Mouse (Mus musculus) heart, postnatal 10 days (tissue): ENCODE measurements around the gene Fndc3b. TPM values are rescaled to one million over a fixed set of nuclear protein-coding genes. Genes with fewer than 3 reads are reported as not detected.
"Not testable (repeated sequence)": the region's sequence is repeated elsewhere in the genome, so short reads cannot be mapped to it uniquely, and the experiment has no call there.

Experiments used
- DNase-seq, 2 experiments: peaks; one replicate each; pipeline ENCODE4 v3.0.0; 2021
- intact Hi-C: fragments of 180-260 bp; cut with DNase I; formaldehyde crosslinking; loops from one replicate; pipeline ENCODE4 v1.15.1; 2025
- total RNA-seq, 2 experiments: library from RNA; stranded (reverse); gene quantifications; 2 replicates each; pipeline ENCODE4 v1.2.3; 2021

Gene Fndc3b
- total RNA-seq, 2 experiments from 2014 or later: 77.3 to 95.8 TPM

GRCm38 (mm10) chr3:27481738-27482137 lies 229.4 kb downstream of the Fndc3b start:
- no peak for DNase-seq
- intact Hi-C loops: no loop called here

DNA sequence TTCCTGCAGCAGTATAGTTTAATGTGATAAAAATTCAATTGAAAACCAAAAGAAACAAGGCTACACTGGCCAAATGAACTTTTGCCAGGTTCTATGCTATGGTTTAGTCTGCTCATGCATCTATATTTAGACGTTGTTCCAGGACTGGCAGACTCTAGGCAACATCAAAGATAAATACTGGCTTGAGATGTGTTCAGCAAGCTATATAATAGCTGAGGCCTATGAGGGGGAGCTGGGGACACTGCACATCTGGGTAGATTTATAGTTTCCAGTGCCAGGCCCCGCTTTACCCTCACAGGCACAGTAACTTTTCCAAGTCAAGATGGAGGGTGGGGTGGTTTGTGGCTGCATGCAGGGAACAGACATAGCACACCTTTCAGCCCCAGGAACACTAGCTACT lies 231.7 kb downstream of the Fndc3b start:
- intact Hi-C loops: no loop called here
- no peak for DNase-seq

DNA sequence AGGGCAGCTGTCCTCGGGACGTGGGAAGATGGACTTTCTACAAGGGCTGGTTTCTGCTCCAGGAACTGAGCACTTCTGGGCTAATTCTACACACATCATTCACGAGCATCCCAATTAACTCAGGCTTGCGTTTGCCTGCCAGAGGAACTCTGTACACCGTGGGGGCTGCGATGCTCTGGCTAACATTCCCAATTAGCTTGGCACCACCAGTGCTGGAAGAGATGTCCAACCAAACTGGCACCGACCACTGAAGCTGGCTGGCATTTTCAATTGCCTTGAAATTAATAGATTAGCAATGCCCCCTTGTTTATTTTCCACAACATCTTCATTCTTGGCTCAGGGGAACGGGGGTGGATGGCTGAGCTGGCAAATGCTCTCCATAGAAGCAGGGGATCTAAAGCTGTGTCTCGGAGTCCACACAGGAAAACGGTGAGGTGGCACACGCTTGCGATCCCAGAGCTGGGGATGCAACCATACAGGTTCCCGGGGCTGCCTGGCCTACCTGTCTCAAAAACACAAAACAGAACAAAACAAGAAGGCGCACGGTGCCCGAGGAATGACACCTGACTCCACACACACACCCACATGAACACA lies 232.4 kb downstream of the Fndc3b start:
- DNase-seq: no peak
- intact Hi-C loops: no loop called here

GRCm38 (mm10) chr3:27477749-27478148 lies 233.4 kb downstream of the Fndc3b start:
- DNase-seq, intact Hi-C loops: not testable (repeated sequence)

- intact Hi-C loops: no loop called here
- no peak for DNase-seq
Observed at GRCm38 (mm10) chr3:27475899-27476298, 235.2 kb downstream of the Fndc3b start.

DNA sequence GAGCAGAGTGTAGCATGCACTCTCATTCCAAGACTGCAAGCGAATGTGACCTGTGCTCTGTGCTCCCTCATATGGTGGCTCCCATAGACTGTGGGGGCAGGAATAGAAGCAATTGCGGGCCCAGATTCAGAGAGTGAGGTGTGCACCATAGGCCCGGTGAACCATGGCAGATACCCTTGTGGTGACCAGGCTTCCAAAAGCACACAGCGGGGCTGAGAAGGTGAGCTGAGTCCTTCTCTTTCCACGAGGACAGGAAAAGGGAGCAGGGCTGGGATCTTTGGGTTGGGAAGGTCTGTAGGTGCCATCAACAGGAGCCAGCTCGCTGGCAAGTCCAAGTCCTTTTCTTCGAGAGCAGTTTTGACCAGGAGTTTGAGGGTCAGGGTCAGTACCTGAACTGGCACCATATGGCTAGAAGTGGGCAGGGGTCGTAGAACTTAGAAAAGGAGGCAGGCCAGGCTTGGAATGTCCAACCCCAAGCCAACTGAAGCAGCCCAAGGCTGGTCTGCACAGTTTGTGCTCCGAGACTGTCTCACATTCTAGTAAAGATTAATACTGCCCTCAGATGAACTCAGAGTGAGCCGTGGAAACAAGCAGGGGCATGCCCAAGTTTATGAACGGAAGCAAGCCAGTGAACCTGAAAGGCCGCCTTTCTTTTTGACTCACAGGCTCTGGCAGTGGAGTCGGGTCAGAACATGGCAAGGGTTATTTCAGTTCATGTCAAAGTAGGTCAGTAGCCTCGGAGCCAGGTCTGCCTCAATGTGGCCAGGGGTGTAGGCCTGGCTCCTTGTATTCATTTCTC lies 237.1 kb downstream of the Fndc3b start:
- intact Hi-C loops: no loop called here
- DNase-seq: peak; percentile 67 to 74

DNA sequence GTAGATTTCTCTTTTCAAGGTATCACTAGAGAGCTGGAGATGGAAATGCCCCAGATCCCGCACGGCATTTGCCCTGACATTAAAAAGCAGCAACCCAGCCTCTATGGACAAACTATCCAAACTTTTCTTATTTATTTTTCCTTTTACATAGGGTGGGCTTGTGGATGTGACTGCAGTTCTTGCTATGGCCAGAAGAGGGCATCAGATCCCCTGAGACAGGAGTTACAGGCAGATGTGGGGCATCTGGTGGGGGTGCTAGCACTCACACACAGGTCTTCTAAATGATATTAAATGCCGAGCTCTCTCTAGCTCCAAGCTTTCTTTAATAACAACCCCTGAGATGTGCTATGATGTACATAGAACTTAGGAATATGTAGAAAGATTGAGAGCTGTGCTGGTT lies 238.3 kb downstream of the Fndc3b start:
- intact Hi-C loops: no loop called here

GRCm38 (mm10) chr3:27470781-27471180 lies 240.3 kb downstream of the Fndc3b start:
- intact Hi-C loops: no loop called here
- peak; percentile 46 to 63 for DNase-seq

More for the DNA sequence above, 238.3 kb downstream of the Fndc3b start:
- no peak for DNase-seq

DNA sequence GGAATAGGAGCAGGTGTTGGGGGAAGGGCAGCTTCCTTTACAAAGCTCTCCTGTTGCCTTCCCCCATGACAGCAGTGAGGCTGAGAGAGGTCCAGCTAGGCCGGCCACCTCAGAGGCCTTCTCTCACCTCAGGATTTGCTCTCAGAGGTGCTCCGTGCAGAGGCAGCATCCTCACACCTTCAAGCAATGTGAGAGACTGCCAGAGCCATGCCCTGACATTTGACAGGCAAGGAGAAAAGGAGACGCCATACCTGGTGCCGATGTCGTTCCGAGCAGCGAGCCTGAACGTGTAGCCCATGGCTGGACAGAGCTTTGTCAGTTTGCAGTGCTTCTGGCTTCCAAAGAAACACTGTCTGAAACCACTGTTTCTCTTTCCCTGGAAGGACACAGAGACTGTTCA lies 241.1 kb downstream of the Fndc3b start:
- intact Hi-C loops: loop anchor here (5.0 kb wide), 4 partner anchors 218 to 392 kb away; partner anchors contain the start of gene Nceh1
- DNase-seq: no peak

GRCm38 (mm10) chr3:27467505-27468020 lies 243.5 kb downstream of the Fndc3b start:
- peak; percentile 53 to 70 for DNase-seq
- intact Hi-C loops: loop anchor here (5.0 kb wide), 4 partner anchors 215 to 395 kb away; partner anchors contain the start of gene Nceh1

GRCm38 (mm10) chr3:27466297-27466901 lies 244.7 kb downstream of the Fndc3b start:
- intact Hi-C loops: loop anchor here (5.0 kb wide), 4 partner anchors 214 to 396 kb away; partner anchors contain the start of gene Nceh1

GRCm38 (mm10) chr3:27463373-27463772 lies 247.7 kb downstream of the Fndc3b start:
- intact Hi-C loops: loop anchor here (5.0 kb wide), 1 partner anchor 121 kb away; no protein-coding TSS in a partner anchor
- DNase-seq: no peak

More at GRCm38 (mm10) chr3:27466297-27466901, 244.7 kb downstream of the Fndc3b start:
- peak; percentile 83 for DNase-seq

GRCm38 (mm10) chr3:27462934-27463333 lies 248.2 kb downstream of the Fndc3b start:
- peak in 1 of 2 experiments; percentile 52 for DNase-seq
- intact Hi-C loops: loop anchor here (5.0 kb wide), 1 partner anchor 121 kb away; no protein-coding TSS in a partner anchor

DNA sequence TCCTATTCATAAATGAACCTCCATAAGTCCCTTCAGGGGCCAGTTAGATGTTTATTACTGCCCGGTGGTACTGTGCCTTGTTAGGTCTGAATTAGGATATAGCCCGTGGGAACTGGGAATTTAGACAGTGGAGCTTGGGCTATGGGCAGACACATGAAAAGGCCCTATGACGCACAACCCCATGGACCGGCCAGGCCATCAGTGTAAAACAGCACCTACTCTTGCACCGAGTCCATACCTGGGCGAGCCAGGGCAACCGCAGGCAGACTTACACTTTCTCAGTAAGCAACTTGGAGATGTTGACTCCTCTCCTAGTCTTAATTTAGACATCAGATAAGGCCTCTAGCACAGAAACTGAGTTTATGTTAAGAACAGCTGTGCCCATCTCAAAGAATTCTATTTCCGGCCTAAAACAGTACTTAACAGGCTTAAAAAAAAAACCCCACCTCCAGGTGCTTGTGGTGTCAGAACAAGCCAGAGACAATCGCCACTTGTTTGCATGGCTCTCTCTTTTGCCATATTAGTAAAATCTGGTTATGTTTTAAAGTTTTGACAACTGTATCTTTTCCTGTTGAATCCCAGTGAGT lies 248.7 kb downstream of the Fndc3b start:
- intact Hi-C loops: loop anchor here (5.0 kb wide), 1 partner anchor 120 kb away; no protein-coding TSS in a partner anchor
- no peak for DNase-seq

GRCm38 (mm10) chr3:27461861-27462260 lies 249.2 kb downstream of the Fndc3b start:
- intact Hi-C loops: loop anchor here (2.0 to 5.0 kb wide), 2 partner anchors 120 to 645 kb away; no protein-coding TSS in a partner anchor
- DNase-seq: no peak

DNA sequence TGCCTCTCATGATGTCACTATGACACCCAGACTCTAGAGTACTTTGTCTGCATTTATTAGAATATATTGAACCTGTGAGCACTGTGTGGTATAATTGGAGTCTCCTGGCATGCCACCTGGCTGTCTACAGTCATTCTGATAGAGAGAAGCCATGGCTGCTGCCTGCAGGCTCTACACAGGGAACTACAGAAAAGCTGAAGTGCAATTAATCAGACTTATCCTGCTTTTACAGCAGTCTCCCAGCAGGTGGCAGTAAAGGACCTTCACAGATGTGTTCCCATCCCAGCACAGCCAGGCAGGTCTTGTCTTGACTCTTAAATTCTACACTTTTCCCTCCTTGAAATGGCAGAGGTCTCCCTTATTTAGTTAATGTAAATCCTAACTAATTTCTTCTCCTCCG lies 250.1 kb downstream of the Fndc3b start:
- DNase-seq: peak; percentile 85 to 91

GRCm38 (mm10) chr3:27458416-27458815 lies 252.7 kb downstream of the Fndc3b start:
- intact Hi-C loops: no loop called here
- no peak for DNase-seq

More for the DNA sequence above, 250.1 kb downstream of the Fndc3b start:
- intact Hi-C loops: loop anchor here (2.0 to 5.0 kb wide), 2 partner anchors 119 to 646 kb away; no protein-coding TSS in a partner anchor

DNA sequence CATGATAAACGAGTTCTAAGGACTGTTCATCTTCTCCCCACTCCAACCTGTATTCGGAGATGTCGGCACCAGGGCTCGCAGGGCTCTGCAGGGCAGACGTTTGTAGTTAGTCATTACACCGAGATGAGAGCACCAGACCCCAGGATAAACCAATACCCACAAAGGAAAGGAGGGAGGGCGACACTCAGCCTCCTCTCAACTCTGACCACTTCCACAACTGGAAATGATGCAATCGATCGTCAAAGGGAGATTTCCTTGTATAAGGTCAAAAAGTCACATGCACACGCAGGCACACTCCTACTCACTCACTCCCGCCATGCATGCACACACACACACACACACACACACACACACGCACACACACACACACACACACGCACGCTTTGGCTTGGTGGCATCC lies 254.6 kb downstream of the Fndc3b start:
- intact Hi-C loops: no loop called here
- DNase-seq: no peak

GRCm38 (mm10) chr3:27454402-27455195 lies 256.5 kb downstream of the Fndc3b start:
- intact Hi-C loops: no loop called here

More at GRCm38 (mm10) chr3:27454402-27455195, 256.5 kb downstream of the Fndc3b start:
- DNase-seq: no peak
